Mouse (Mus musculus): ENCODE data around the gene Tsc22d2. TPM values are rescaled to one million over a fixed set of nuclear protein-coding genes. Genes with fewer than 3 reads are reported as not detected.

Gene Tsc22d2
- total and polyA plus RNA-seq, 2 experiments from 2014 or later: 6.9 to 35.8 TPM

GRCm38 (mm10) chr3:58493621-58494020 lies 79.1 kb downstream of the Tsc22d2 start:
- 64% methylated on average over 4 of the region's 4 CpGs for WGBS
- Histone ChIP-seq H3K4me3 (ENCODE audit: low read depth, low read length) (no peak overlapping the region), H3K9me3 (replicated peaks; ENCODE audit: control insufficient read depth, low read length) (no peaks in the 10 kb centered on the region), H3K4me2 (ENCODE audit: low read depth, low read length) (no peak overlapping the region), H3K27ac (ENCODE audit: low read depth) (no peak overlapping the region), H3K36me3 (replicated peaks; ENCODE audit: control insufficient read depth, insufficient read depth, low read length) (no peaks in the 10 kb centered on the region), H3K4me1 (ENCODE audit: control insufficient read depth, insufficient read depth) (no peaks in the 10 kb centered on the region), H3K27me3 (ENCODE audit: control insufficient read depth, insufficient read depth, low read length) (no peaks in the 10 kb centered on the region), H3K9ac (replicated peaks; ENCODE audit: low read depth, low read length) (no peak overlapping the region)
- no peak for ATAC-seq (ENCODE audit: insufficient read depth, low read depth)
- no peak for TF ChIP-seq CTCF (IDR thresholded peaks at IDR 0.05; ENCODE audit: low read depth)
- TF ChIP-seq EP300 (IDR thresholded peaks at IDR 0.05; ENCODE audit: low read depth): no peak
- DNase-seq (ENCODE audit: low spot score): no peak

- no peak for TF ChIP-seq CTCF (IDR thresholded peaks at IDR 0.05; ENCODE audit: low read depth)
- TF ChIP-seq EP300 (IDR thresholded peaks at IDR 0.05; ENCODE audit: low read depth): no peak
- WGBS: 36% methylated on average over 2 of the region's 2 CpGs
- H3K36me3 ChIP-seq (replicated peaks; ENCODE audit: control insufficient read depth, insufficient read depth, low read length): no peaks in the 10 kb centered on the region
These were observed 87.4 kb downstream of the Tsc22d2 start for GRCm38 (mm10) chr3:58501961-58502360.

DNA sequence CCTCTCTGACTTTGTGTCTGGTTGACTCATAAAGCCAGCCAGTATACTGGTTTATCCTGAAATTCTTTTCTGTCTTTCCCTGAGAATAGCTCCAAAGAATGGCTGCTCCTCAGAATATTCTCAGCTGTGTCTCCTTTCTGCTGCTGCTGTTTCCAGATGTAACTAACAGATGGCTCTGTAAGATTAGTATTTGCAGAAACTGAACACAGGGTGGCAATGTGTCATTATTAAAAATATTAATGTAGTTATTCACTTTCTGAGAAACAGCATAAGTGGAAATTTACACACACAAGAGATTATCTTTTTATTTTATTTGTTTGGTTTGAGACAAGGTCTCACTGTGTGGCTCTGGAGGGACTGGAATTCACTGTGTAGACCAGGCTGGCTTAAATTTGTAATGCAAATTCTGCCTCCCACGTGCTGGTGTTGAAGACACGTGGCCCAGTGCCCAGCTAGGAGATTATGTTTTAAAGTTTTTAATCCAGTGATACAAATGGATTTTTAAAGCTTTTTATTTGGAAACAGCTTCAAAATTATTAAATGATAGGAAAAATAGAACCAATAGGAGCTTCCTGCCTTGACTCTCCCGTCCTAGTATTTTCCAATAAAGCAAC lies 89.3 kb downstream of the Tsc22d2 start:
- DNase-seq (ENCODE audit: low spot score) (no peak), ATAC-seq (ENCODE audit: insufficient read depth, low read depth) (no peak)
- H3K27ac ChIP-seq (ENCODE audit: low read depth): no peak overlapping the region
- no peaks in the 10 kb centered on the region for H3K4me1 ChIP-seq (ENCODE audit: control insufficient read depth, insufficient read depth)
- H3K9me3 ChIP-seq (replicated peaks; ENCODE audit: control insufficient read depth, low read length): no peaks in the 10 kb centered on the region
- H3K4me3 ChIP-seq (ENCODE audit: low read depth, low read length): no peak overlapping the region
- H3K4me2 ChIP-seq (ENCODE audit: low read depth, low read length): no peak overlapping the region
- no peaks in the 10 kb centered on the region for H3K36me3 ChIP-seq (replicated peaks; ENCODE audit: control insufficient read depth, insufficient read depth, low read length)
- H3K9ac ChIP-seq (replicated peaks; ENCODE audit: low read depth, low read length): no peak overlapping the region
- no peaks in the 10 kb centered on the region for H3K27me3 ChIP-seq (ENCODE audit: control insufficient read depth, insufficient read depth, low read length)
- 54% methylated on average over 3 of the region's 3 CpGs for WGBS
- TF ChIP-seq EP300 (IDR thresholded peaks at IDR 0.05; ENCODE audit: low read depth): no peak
- TF ChIP-seq CTCF (IDR thresholded peaks at IDR 0.05; ENCODE audit: low read depth): no peak

More at GRCm38 (mm10) chr3:58501961-58502360, 87.4 kb downstream of the Tsc22d2 start:
- DNase-seq (ENCODE audit: low spot score): peak; percentile 4
- Histone ChIP-seq H3K9ac (replicated peaks; ENCODE audit: low read depth, low read length) (no peak overlapping the region), H3K4me2 (ENCODE audit: low read depth, low read length) (no peak overlapping the region), H3K27ac (ENCODE audit: low read depth) (no peak overlapping the region), H3K27me3 (ENCODE audit: control insufficient read depth, insufficient read depth, low read length) (no peaks in the 10 kb centered on the region), H3K4me3 (ENCODE audit: low read depth, low read length) (no peak overlapping the region), H3K9me3 (replicated peaks; ENCODE audit: control insufficient read depth, low read length) (no peaks in the 10 kb centered on the region), H3K4me1 (ENCODE audit: control insufficient read depth, insufficient read depth) (no peaks in the 10 kb centered on the region)
- ATAC-seq (ENCODE audit: insufficient read depth, low read depth): no peak

DNA sequence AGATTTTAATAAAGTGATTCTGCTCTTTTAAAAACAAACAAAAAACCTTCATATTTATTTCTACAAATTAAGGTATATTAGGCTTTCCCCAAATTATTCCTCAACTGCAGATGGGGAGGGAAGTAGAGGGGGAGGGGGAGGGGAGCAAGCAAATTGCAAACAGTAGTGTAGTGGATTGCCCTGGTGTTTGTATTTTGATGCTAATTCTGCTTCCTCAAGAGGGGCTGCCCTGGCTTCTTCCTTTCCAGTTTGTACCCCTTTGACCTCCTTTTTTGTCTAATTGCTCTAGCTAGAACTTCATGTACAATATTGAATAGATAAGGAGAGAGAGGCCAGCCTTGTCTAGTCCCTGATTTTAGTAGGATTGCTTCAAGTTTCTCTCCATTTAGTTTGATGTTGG lies 90.2 kb downstream of the Tsc22d2 start:
- H3K4me1 ChIP-seq (ENCODE audit: control insufficient read depth, insufficient read depth): no peaks in the 10 kb centered on the region
- no peak for TF ChIP-seq CTCF (IDR thresholded peaks at IDR 0.05; ENCODE audit: low read depth)
- TF ChIP-seq EP300 (IDR thresholded peaks at IDR 0.05; ENCODE audit: low read depth): no peak
- no peak overlapping the region for H3K9ac ChIP-seq (replicated peaks; ENCODE audit: low read depth, low read length)
- no peak overlapping the region for H3K4me3 ChIP-seq (ENCODE audit: low read depth, low read length)
- H3K4me2 ChIP-seq (ENCODE audit: low read depth, low read length): no peak overlapping the region
- H3K36me3 ChIP-seq (replicated peaks; ENCODE audit: control insufficient read depth, insufficient read depth, low read length): no peaks in the 10 kb centered on the region
- ATAC-seq (ENCODE audit: insufficient read depth, low read depth) (no peak), DNase-seq (ENCODE audit: low spot score) (no peak)
- H3K27me3 ChIP-seq (ENCODE audit: control insufficient read depth, insufficient read depth, low read length): no peaks in the 10 kb centered on the region
- no peaks in the 10 kb centered on the region for H3K9me3 ChIP-seq (replicated peaks; ENCODE audit: control insufficient read depth, low read length)
- H3K27ac ChIP-seq (ENCODE audit: low read depth): no peak overlapping the region

DNA sequence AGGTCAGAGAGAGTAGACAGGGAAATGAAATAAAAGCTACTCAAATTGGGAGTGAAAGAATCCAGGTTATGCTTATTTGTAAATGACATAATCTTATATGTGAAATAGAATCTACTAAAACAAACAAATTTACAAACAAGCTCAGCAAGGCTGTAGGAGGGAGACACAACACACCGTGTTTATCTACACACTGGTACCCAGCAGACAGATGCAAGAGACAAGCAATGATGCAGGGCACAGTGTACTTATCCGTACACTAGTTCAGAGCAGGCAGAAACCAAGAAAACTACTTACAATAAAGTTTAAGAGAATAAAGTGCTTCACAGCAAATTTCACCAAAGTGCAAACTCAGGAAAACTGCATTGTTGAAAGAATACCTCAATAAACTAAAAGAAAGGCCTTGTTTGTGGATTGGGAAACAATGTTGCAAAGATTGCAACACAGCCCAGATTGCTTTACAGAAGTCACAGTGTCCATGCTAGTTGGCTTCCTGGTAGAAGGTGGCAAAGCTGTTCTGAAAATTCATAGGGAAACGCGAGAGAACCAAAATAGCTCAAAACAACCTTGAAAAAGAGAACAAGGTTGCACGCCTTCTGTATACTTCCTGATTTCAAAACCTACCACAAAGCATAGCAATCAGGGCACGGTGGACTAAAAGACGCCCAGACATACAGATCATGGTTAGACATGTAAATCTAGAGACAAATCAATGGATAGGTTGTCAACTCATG lies 93.7 kb downstream of the Tsc22d2 start:
- TF ChIP-seq CTCF (IDR thresholded peaks at IDR 0.05; ENCODE audit: low read depth): no peak
- no peak for TF ChIP-seq EP300 (IDR thresholded peaks at IDR 0.05; ENCODE audit: low read depth)
- no peak overlapping the region for H3K4me2 ChIP-seq (ENCODE audit: low read depth, low read length)
- DNase-seq (ENCODE audit: low spot score): no peak
- ATAC-seq (ENCODE audit: insufficient read depth, low read depth): no peak
- H3K36me3 ChIP-seq (replicated peaks; ENCODE audit: control insufficient read depth, insufficient read depth, low read length): no peaks in the 10 kb centered on the region
- WGBS: 69% methylated on average over 7 of the region's 7 CpGs
- no peak overlapping the region for H3K27ac ChIP-seq (ENCODE audit: low read depth)
- H3K9ac ChIP-seq (replicated peaks; ENCODE audit: low read depth, low read length): no peak overlapping the region
- no peak overlapping the region for H3K4me3 ChIP-seq (ENCODE audit: low read depth, low read length)
- H3K4me1 ChIP-seq (ENCODE audit: control insufficient read depth, insufficient read depth): no peaks in the 10 kb centered on the region
- H3K27me3 ChIP-seq (ENCODE audit: control insufficient read depth, insufficient read depth, low read length): no peaks in the 10 kb centered on the region
- no peaks in the 10 kb centered on the region for H3K9me3 ChIP-seq (replicated peaks; ENCODE audit: control insufficient read depth, low read length)

Data from heart, postnatal 0 days (tissue).